Mouse (Mus musculus) stomach, postnatal 0 days (tissue): ENCODE measurements around the gene Fam219a. TPM values are rescaled to one million over a fixed set of nuclear protein-coding genes. Genes with fewer than 3 reads are reported as not detected.

Experiments
- ATAC-seq: fragments of 200-750 bp; cut with Nextera tagmentation; 2 replicates; pipeline ENCODE4 v1.8.0; 2017; ENCODE audit not compliant: low FRiP score, low TSS enrichment
- DNase-seq: peaks from one replicate; pipeline ENCODE4 v3.0.0-alpha.2; 2016; ENCODE audit warnings: low spot score
- H3K27ac ChIP-seq: fragments of 300-500 bp; sonication (generic); replicated peaks from 2 replicates; pipeline ENCODE4 v1.5.1; 2014; ENCODE audit warnings: mild to moderate bottlenecking, control low read depth
- H3K27me3 ChIP-seq: fragments of 300-500 bp; sonication (generic); 2 replicates; pipeline ENCODE4 v1.6.1; 2014; ENCODE audit warnings: low read length; ENCODE audit not compliant: control insufficient read depth, insufficient read depth
- H3K36me3 ChIP-seq: fragments of 300-500 bp; sonication (generic); 2 replicates; pipeline ENCODE4 v1.6.1; 2014; ENCODE audit warnings: low read length, mixed read lengths; ENCODE audit not compliant: control insufficient read depth, insufficient read depth
- H3K4me1 ChIP-seq: fragments of 300-500 bp; sonication (generic); replicated peaks from 2 replicates; pipeline ENCODE4 v1.6.1; 2014; ENCODE audit warnings: antibody characterized with exemption; ENCODE audit not compliant: control insufficient read depth, insufficient read depth
- H3K4me2 ChIP-seq: fragments of 300-500 bp; sonication (generic); replicated peaks from 2 replicates; pipeline ENCODE4 v1.6.1; 2014; ENCODE audit warnings: low read depth, mild to moderate bottlenecking, control low read depth, moderate library complexity
- H3K4me3 ChIP-seq: fragments of 300-500 bp; sonication (generic); 2 replicates; pipeline ENCODE4 v1.5.1; 2014; ENCODE audit warnings: low read depth, low read length, control low read depth
- H3K9ac ChIP-seq: fragments of 300-500 bp; sonication (generic); 2 replicates; pipeline ENCODE4 v1.6.1; 2014; ENCODE audit warnings: mild to moderate bottlenecking, low read length, control low read depth, mixed read lengths
- H3K9me3 ChIP-seq: fragments of 300-500 bp; sonication (generic); 2 replicates; pipeline ENCODE4 v1.6.1; 2016; ENCODE audit warnings: low read length; ENCODE audit not compliant: control insufficient read depth
- CTCF ChIP-seq: IDR thresholded peaks from 2 replicates; pipeline ENCODE4 v1.5.1; 2016; ENCODE audit warnings: antibody characterized with exemption, low read depth, mild to moderate bottlenecking, moderate library complexity
- EP300 ChIP-seq: optimal IDR thresholded peaks from 2 replicates; pipeline ENCODE3; 2016; ENCODE audit warnings: antibody characterized with exemption
- WGBS: fragments of 180-500 bp; shearing (Covaris S2); extraction: QIAGEN DNeasy Blood & Tissue Kit; methylation state at CpG from one replicate; pipeline ENCODE4 v1.1.7; 2014; 5-methylcytosine and 5-hydroxymethylcytosine counted together
- polyA plus RNA-seq: library from polyadenylated mRNA; unstranded; fragments of >200 nt; fragmentation: Nextera tagmentation; extraction: Ambion mirVana; gene quantifications from 2 replicates; pipeline ENCODE4 v1.2.1, GENCODE M21; 2015

Gene Fam219a
- polyA plus RNA-seq, 1 experiment from 2014 or later = 1.4 TPM

GRCm38 (mm10) chr4:41519195-41519594 lies 50.1 kb downstream of the Fam219a start:
- no peaks in the 10 kb centered on the region; the same call in 1 of the 2 replicates for H3K36me3 ChIP-seq
- no peaks in the 10 kb centered on the region for H3K9me3 ChIP-seq
- H3K4me3 ChIP-seq = no peak overlapping the region
- 93% methylated on average over 5 of the region's 5 CpGs for WGBS
- no peak for ATAC-seq
- H3K9ac ChIP-seq = no peak overlapping the region
- no peak for DNase-seq
- H3K4me1 ChIP-seq = no peaks in the 10 kb centered on the region
- H3K27ac ChIP-seq = no peak overlapping the region
- no peaks in the 10 kb centered on the region for H3K27me3 ChIP-seq
- H3K4me2 ChIP-seq = no peak overlapping the region
- TF ChIP-seq EP300 (no peak), CTCF (no peak)

DNA sequence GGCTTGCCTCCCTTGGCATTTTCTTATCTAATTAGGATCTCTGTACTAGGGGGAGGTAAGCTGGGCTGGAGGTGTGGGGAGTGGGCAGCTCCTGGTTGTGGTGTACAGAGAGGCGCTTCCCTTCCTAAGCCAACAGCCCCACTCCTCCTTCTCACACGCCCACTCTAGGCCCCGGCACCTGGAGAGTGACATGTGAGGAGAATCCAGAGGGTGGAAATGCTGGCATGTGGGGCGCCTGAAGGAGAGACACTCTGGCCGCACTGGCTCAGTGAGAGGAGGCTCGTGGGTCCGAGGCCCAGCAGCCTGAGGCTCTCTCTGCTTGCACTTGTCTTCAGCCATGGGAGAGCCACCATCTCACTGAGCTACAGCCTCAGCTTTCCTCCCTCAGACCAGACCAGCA lies 51.0 kb downstream of the Fam219a start:
- 89% methylated on average over 7 of the region's 7 CpGs for WGBS
- DNase-seq = no peak
- Histone ChIP-seq H3K4me3 (no peak overlapping the region), H3K9me3 (no peaks in the 10 kb centered on the region), H3K4me2 (no peak overlapping the region), H3K9ac (no peak overlapping the region), H3K27me3 (no peaks in the 10 kb centered on the region), H3K27ac (no peak overlapping the region), H3K4me1 (no peaks in the 10 kb centered on the region), H3K36me3 (no peaks in the 10 kb centered on the region; the same call in 1 of the 2 replicates)
- no peak for TF ChIP-seq CTCF
- no peak for TF ChIP-seq EP300
- no peak for ATAC-seq

- DNase-seq (no peak), ATAC-seq (no peak)
- H3K27me3 ChIP-seq = no peaks in the 10 kb centered on the region
- no peaks in the 10 kb centered on the region for H3K9me3 ChIP-seq
- H3K36me3 ChIP-seq = no peaks in the 10 kb centered on the region
- no peak within 1 kb of the TSS for H3K9ac ChIP-seq
- no peak within 1 kb of the TSS for H3K4me3 ChIP-seq
- H3K4me1 ChIP-seq = no peaks in the 10 kb centered on the region
- no peak for TF ChIP-seq EP300
- TF ChIP-seq CTCF = no peak
- no peak within 1 kb of the TSS for H3K27ac ChIP-seq
- no peak within 1 kb of the TSS for H3K4me2 ChIP-seq
- WGBS = 75% methylated on average over 2 of the region's 2 CpGs
Measured at GRCm38 (mm10) chr4:41517233-41517632, 52.1 kb downstream of the Fam219a start, which contains the start of gene 1110017D15Rik. Gene 1110017D15Rik, minus strand, starts transcription at chr4:41517333.

DNA sequence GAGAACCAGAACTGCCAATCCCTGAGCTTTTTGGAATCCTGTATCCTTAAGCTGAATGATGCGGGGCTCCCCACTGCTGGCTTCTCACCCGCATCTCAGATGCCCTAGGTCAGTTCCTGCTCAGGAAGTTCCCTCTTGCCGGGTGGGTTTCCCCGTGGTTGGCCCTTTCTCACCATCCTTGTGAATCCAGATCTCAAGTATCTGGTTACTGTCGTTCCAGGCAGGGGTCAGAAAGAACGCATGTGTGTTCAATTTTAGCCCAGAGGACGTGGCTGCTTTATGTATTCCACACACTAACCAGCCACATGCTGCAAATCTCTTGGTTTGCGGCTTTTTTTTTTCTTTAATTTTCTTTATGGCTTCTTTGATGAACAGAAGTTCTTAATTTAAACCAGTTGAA lies 55.6 kb downstream of the Fam219a start:
- no peak for DNase-seq
- Histone ChIP-seq H3K27me3 (no peaks in the 10 kb centered on the region), H3K9ac (no peak overlapping the region), H3K36me3 (no peaks in the 10 kb centered on the region), H3K4me1 (no peaks in the 10 kb centered on the region), H3K4me2 (no peak overlapping the region), H3K27ac (no peak overlapping the region), H3K9me3 (no peaks in the 10 kb centered on the region), H3K4me3 (no peak overlapping the region)
- no peak for ATAC-seq
- TF ChIP-seq CTCF (no peak), EP300 (no peak)
- 22% methylated on average over 8 of the region's 8 CpGs for WGBS

DNA sequence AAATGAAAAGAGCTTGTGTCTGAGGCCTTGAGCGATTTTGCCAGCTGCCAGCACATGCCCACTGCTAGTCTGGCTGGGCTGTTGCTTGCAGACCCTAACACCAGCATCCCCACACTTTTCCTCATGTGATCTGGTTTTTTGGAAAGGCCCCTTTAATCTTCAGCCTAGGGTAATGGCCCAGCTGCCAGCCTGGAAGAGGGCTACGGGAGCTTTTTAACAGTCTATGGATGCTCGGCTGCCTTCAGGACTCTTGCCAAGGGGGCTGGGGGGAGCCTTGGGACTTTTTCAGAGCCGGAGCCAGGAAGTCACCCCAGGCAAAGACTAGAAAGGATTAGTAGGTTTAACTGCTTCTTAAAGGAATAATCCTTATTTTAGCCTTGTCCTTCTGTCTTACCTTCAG lies 56.0 kb downstream of the Fam219a start:
- Histone ChIP-seq H3K4me3 (no peak overlapping the region), H3K9ac (no peak overlapping the region), H3K9me3 (no peaks in the 10 kb centered on the region), H3K4me1 (no peaks in the 10 kb centered on the region), H3K4me2 (no peak overlapping the region), H3K27me3 (no peaks in the 10 kb centered on the region), H3K36me3 (no peaks in the 10 kb centered on the region), H3K27ac (no peak overlapping the region)
- TF ChIP-seq EP300 (no peak), CTCF (no peak)
- DNase-seq (no peak), ATAC-seq (no peak)
- 36% methylated on average over 4 of the region's 4 CpGs for WGBS

- WGBS = 63% methylated on average over 7 of the region's 7 CpGs
- H3K4me1 ChIP-seq = peaks cover 4% of the 10 kb centered on the region; the same call in 1 of the 2 replicates
- H3K4me3 ChIP-seq = no peak overlapping the region
- no peaks in the 10 kb centered on the region for H3K27me3 ChIP-seq
- H3K9me3 ChIP-seq = no peaks in the 10 kb centered on the region
- DNase-seq (no peak), ATAC-seq (no peak)
- no peaks in the 10 kb centered on the region for H3K36me3 ChIP-seq
- no peak overlapping the region for H3K4me2 ChIP-seq
- TF ChIP-seq EP300 (no peak), CTCF (no peak)
- H3K27ac ChIP-seq = no peak overlapping the region
- H3K9ac ChIP-seq = no peak overlapping the region
Measured at GRCm38 (mm10) chr4:41507998-41508397, 61.3 kb downstream of the Fam219a start.
